Mouse (Mus musculus) MEL (cell line): ENCODE measurements around the gene Fat2. TPM values are rescaled to one million over a fixed set of nuclear protein-coding genes. Genes with fewer than 3 reads are reported as not detected.
A peak's percentile ranks its signal among the peaks of the same experiment; 100 is the strongest.

Experiments
- DNase-seq: peaks from one replicate; pipeline ENCODE4 v3.0.0; 2011; ENCODE audit warnings: low read depth, low spot score
- H3K27ac ChIP-seq: 2 replicates; pipeline ENCODE4 v1.5.1; 2012; ENCODE audit warnings: low read depth, mild to moderate bottlenecking, control low read depth, low read length, moderate library complexity; ENCODE audit not compliant: control insufficient read depth
- H3K27me3 ChIP-seq, 2 experiments: fragments of 150-350 bp in 1 of 2; sonication (generic) in 1 of 2; 2 replicates each; pipeline ENCODE4 v1.6.1; 2012; ENCODE audit warnings: low read length in 2 of 2, mild to moderate bottlenecking in 2 of 2, improper control_type of control experiment in 1 of 2, moderate library complexity in 1 of 2; ENCODE audit not compliant: insufficient read depth in 2 of 2, control insufficient read depth in 1 of 2
- H3K36me3 ChIP-seq, 2 experiments: 2 replicates each; pipeline ENCODE4 v1.6.1; 2012 to 2014; ENCODE audit warnings: low read length in 2 of 2, improper control_type of control experiment in 1 of 2, inconsistent platforms in 1 of 2, mild to moderate bottlenecking in 1 of 2; ENCODE audit not compliant: insufficient read depth in 2 of 2, control insufficient read depth in 1 of 2
- H3K4me1 ChIP-seq, 2 experiments: fragments of 150-350 bp in 1 of 2; sonication (generic) in 1 of 2; 2 replicates each; pipeline ENCODE4 v1.6.1; 2012; ENCODE audit warnings: low read length in 2 of 2, improper control_type of control experiment in 1 of 2, mild to moderate bottlenecking in 1 of 2; ENCODE audit not compliant: insufficient read depth in 2 of 2, control insufficient read depth in 1 of 2
- H3K4me3 ChIP-seq, 2 experiments: fragments of 150-350 bp in 1 of 2; sonication (generic) in 1 of 2; 2 replicates each; pipeline ENCODE4 v1.5.1; 2012; ENCODE audit warnings: low read depth in 2 of 2, low read length in 2 of 2, mild to moderate bottlenecking in 2 of 2, moderate library complexity in 2 of 2, control low read depth in 1 of 2, improper control_type of control experiment in 1 of 2; ENCODE audit not compliant: control insufficient read depth in 1 of 2, insufficient read depth in 1 of 2
- H3K79me2 ChIP-seq: 2 replicates; pipeline ENCODE4 v1.6.1; 2012; ENCODE audit warnings: mild to moderate bottlenecking, low read length, moderate library complexity; ENCODE audit not compliant: control insufficient read depth, poor library complexity, insufficient read depth
- H3K9ac ChIP-seq: 2 replicates; pipeline ENCODE4 v1.6.1; 2012; ENCODE audit warnings: low read depth, mild to moderate bottlenecking, control low read depth, low read length, moderate library complexity; ENCODE audit not compliant: control insufficient read depth, poor library complexity, severe bottlenecking
- H3K9me3 ChIP-seq: fragments of 150-350 bp; sonication (generic); replicated peaks from 2 replicates; pipeline ENCODE4 v1.6.1; 2012; ENCODE audit warnings: mild to moderate bottlenecking, low read length, improper control_type of control experiment, moderate library complexity; ENCODE audit not compliant: insufficient read depth
- BHLHE40 ChIP-seq: IDR thresholded peaks from 2 replicates; pipeline ENCODE4 v1.6.1; 2012; ENCODE audit warnings: low read depth, mild to moderate bottlenecking, inconsistent platforms, low read length, improper control_type of control experiment, borderline replicate concordance
- CHD1 ChIP-seq: IDR thresholded peaks from 2 replicates; pipeline ENCODE4 v1.6.1; 2012; ENCODE audit warnings: low read depth, mild to moderate bottlenecking, inconsistent platforms, low read length, improper control_type of control experiment
- CHD2 ChIP-seq: IDR thresholded peaks from 2 replicates; pipeline ENCODE4 v1.6.1; 2011; ENCODE audit warnings: low read length, improper control_type of control experiment
- CTCF ChIP-seq, 3 experiments: IDR thresholded peaks in 2 of 3; conservative IDR thresholded peaks in 1 of 3; 2 replicates each; pipeline ENCODE4 v1.5.1; 2011 to 2012; ENCODE audit warnings: low read length in 3 of 3, low read depth in 2 of 3, mild to moderate bottlenecking in 2 of 3, improper control_type of control experiment in 1 of 3, inconsistent platforms in 1 of 3, mixed read lengths in 1 of 3, moderate library complexity in 1 of 3; ENCODE audit not compliant: control insufficient read depth in 1 of 3, insufficient read depth in 1 of 3, poor library complexity in 1 of 3, severe bottlenecking in 1 of 3
- E2F4 ChIP-seq: IDR thresholded peaks from 2 replicates; pipeline ENCODE4 v1.6.1; 2011; ENCODE audit warnings: low read depth, low read length, improper control_type of control experiment, borderline replicate concordance
- ELF1 ChIP-seq: IDR thresholded peaks from 2 replicates; pipeline ENCODE4 v1.6.1; 2014; ENCODE audit warnings: low read depth, mild to moderate bottlenecking, inconsistent platforms, low read length, improper control_type of control experiment, moderate library complexity
- EP300 ChIP-seq, 2 experiments: IDR thresholded peaks; 2 replicates each; pipeline ENCODE4 v1.6.1; 2011; ENCODE audit warnings: improper control_type of control experiment in 2 of 2, low read length in 2 of 2, low read depth in 1 of 2, mild to moderate bottlenecking in 1 of 2
- ETS1 ChIP-seq: IDR thresholded peaks from 2 replicates; pipeline ENCODE4 v1.6.1; 2012; ENCODE audit warnings: low read depth, mild to moderate bottlenecking, inconsistent platforms, low read length, improper control_type of control experiment, moderate library complexity
- GABPA ChIP-seq: IDR thresholded peaks from 2 replicates; pipeline ENCODE4 v1.6.1; 2012; ENCODE audit warnings: low read depth, mild to moderate bottlenecking, inconsistent platforms, low read length, improper control_type of control experiment, moderate library complexity
- GATA1 ChIP-seq: IDR thresholded peaks from 2 replicates; pipeline ENCODE4 v1.6.1; 2011; ENCODE audit warnings: low read depth, low read length, improper control_type of control experiment
- HCFC1 ChIP-seq: IDR thresholded peaks from 2 replicates; pipeline ENCODE4 v1.6.1; 2012; ENCODE audit warnings: low read depth, mild to moderate bottlenecking, inconsistent platforms, low read length, improper control_type of control experiment, moderate library complexity
- JUND ChIP-seq: IDR thresholded peaks from 2 replicates; pipeline ENCODE4 v1.6.1; 2011; ENCODE audit warnings: low read depth, mild to moderate bottlenecking, improper control_type of control experiment, low read length
- KAT2A ChIP-seq: conservative IDR thresholded peaks from 2 replicates; pipeline ENCODE4 v1.6.1; 2012; ENCODE audit warnings: low read depth, low read length, improper control_type of control experiment, inconsistent platforms
- MAFK ChIP-seq: IDR thresholded peaks from 2 replicates; pipeline ENCODE4 v1.6.1; 2011; ENCODE audit warnings: low read depth, mild to moderate bottlenecking, low read length, improper control_type of control experiment, borderline replicate concordance
- MAX ChIP-seq: IDR thresholded peaks from 2 replicates; pipeline ENCODE4 v1.6.1; 2011; ENCODE audit warnings: low read length, improper control_type of control experiment
- MAZ ChIP-seq: IDR thresholded peaks from 2 replicates; pipeline ENCODE4 v1.6.1; 2012; ENCODE audit warnings: low read depth, mild to moderate bottlenecking, inconsistent platforms, low read length, improper control_type of control experiment
- MEF2A ChIP-seq: IDR thresholded peaks from 2 replicates; pipeline ENCODE4 v1.6.1; 2014; ENCODE audit warnings: low read depth, mild to moderate bottlenecking, inconsistent platforms, low read length, improper control_type of control experiment; ENCODE audit not compliant: poor library complexity, insufficient replicate concordance, severe bottlenecking; ENCODE audit errors: extremely low read depth
- MXI1 ChIP-seq: IDR thresholded peaks from 2 replicates; pipeline ENCODE4 v1.6.1; 2011; ENCODE audit warnings: mild to moderate bottlenecking, low read depth, low read length, improper control_type of control experiment
- MYC ChIP-seq: IDR thresholded peaks from 2 replicates; pipeline ENCODE4 v1.6.1; 2011; ENCODE audit warnings: low read depth, mild to moderate bottlenecking, low read length, improper control_type of control experiment, moderate library complexity
- NELFE ChIP-seq: IDR thresholded peaks from 2 replicates; pipeline ENCODE4 v1.6.1; 2011; ENCODE audit warnings: low read depth, low read length, improper control_type of control experiment
- NRF1 ChIP-seq: IDR thresholded peaks from 2 replicates; pipeline ENCODE4 v1.6.1; 2014; ENCODE audit warnings: low read depth, mild to moderate bottlenecking, inconsistent platforms, low read length, improper control_type of control experiment, moderate library complexity; ENCODE audit not compliant: poor library complexity, insufficient read depth, severe bottlenecking
- POLR2A ChIP-seq, 2 experiments: IDR thresholded peaks; 2 replicates each; pipeline ENCODE4 v1.6.1; 2011 to 2012; ENCODE audit warnings: low read length in 2 of 2, mild to moderate bottlenecking in 2 of 2, control low read depth in 1 of 2, improper control_type of control experiment in 1 of 2, low read depth in 1 of 2, moderate library complexity in 1 of 2; ENCODE audit not compliant: control insufficient read depth in 1 of 2, insufficient read depth in 1 of 2, poor library complexity in 1 of 2
- POLR2AphosphoS2 ChIP-seq: IDR thresholded peaks from 2 replicates; pipeline ENCODE4 v1.6.1; 2011; ENCODE audit warnings: low read length, improper control_type of control experiment
- RCOR1 ChIP-seq: IDR thresholded peaks from 2 replicates; pipeline ENCODE4 v1.6.1; 2012; ENCODE audit warnings: low read depth, mild to moderate bottlenecking, inconsistent platforms, low read length, improper control_type of control experiment
- SIN3A ChIP-seq: IDR thresholded peaks from 2 replicates; pipeline ENCODE4 v1.6.1; 2012; ENCODE audit warnings: low read length, improper control_type of control experiment, inconsistent platforms
- SMC3 ChIP-seq: IDR thresholded peaks from 2 replicates; pipeline ENCODE4 v1.6.1; 2011; ENCODE audit warnings: low read depth, low read length, improper control_type of control experiment
- TAL1 ChIP-seq: IDR thresholded peaks from 2 replicates; pipeline ENCODE4 v1.6.1; 2012; ENCODE audit warnings: mild to moderate bottlenecking, inconsistent platforms, low read length, moderate library complexity, mixed read lengths
- TBP ChIP-seq: IDR thresholded peaks from 2 replicates; pipeline ENCODE4 v1.8.0; 2011; ENCODE audit warnings: low read depth, low read length, improper control_type of control experiment
- TCF12 ChIP-seq: IDR thresholded peaks from 2 replicates; pipeline ENCODE4 v1.6.1; 2014; ENCODE audit warnings: low read depth, mild to moderate bottlenecking, inconsistent platforms, low read length, improper control_type of control experiment, moderate library complexity
- UBTF ChIP-seq: IDR thresholded peaks from 2 replicates; pipeline ENCODE4 v1.6.1; 2012; ENCODE audit warnings: low read depth, mild to moderate bottlenecking, inconsistent platforms, low read length, improper control_type of control experiment, moderate library complexity, borderline replicate concordance; ENCODE audit not compliant: insufficient read depth
- USF1 ChIP-seq: IDR thresholded peaks from 2 replicates; pipeline ENCODE4 v1.6.1; 2014; ENCODE audit warnings: low read depth, mild to moderate bottlenecking, inconsistent platforms, low read length, improper control_type of control experiment, moderate library complexity
- ZC3H11A ChIP-seq: IDR thresholded peaks from 2 replicates; pipeline ENCODE4 v1.6.1; 2012; ENCODE audit warnings: low read depth, mild to moderate bottlenecking, inconsistent platforms, low read length, improper control_type of control experiment
- ZKSCAN1 ChIP-seq: IDR thresholded peaks from 2 replicates; pipeline ENCODE4 v1.6.1; 2012; ENCODE audit warnings: low read depth, mild to moderate bottlenecking, inconsistent platforms, low read length, improper control_type of control experiment, moderate library complexity
- ZNF384 ChIP-seq: IDR thresholded peaks from 2 replicates; pipeline ENCODE4 v1.6.1; 2012; ENCODE audit warnings: low read depth, mild to moderate bottlenecking, inconsistent platforms, low read length, improper control_type of control experiment
- polyA plus RNA-seq, 2 experiments: library from polyadenylated mRNA; stranded (reverse) in 1 of 2; unstranded in 1 of 2; fragments of >175 nt in 1 of 2; fragments of >200 nt in 1 of 2; gene quantifications; 2 replicates each; pipeline versions ENCODE4 v1.2.1 to v1.2.4; 2012; ENCODE audit warnings: low replicate concordance in 2 of 2, low read depth in 1 of 2; ENCODE audit not compliant: insufficient read length in 2 of 2, insufficient read depth in 1 of 2, missing spikeins in 1 of 2
- total RNA-seq: library from RNA; depleted of rRNA; stranded (reverse); fragments of 300-350 nt; gene quantifications from 2 replicates; pipeline ENCODE4 v1.2.3, GENCODE M21; 2012

The Fat2 gene
- total and polyA plus RNA-seq, 3 experiments = under 0.01 to 0.01 TPM; not detected in 1

DNA sequence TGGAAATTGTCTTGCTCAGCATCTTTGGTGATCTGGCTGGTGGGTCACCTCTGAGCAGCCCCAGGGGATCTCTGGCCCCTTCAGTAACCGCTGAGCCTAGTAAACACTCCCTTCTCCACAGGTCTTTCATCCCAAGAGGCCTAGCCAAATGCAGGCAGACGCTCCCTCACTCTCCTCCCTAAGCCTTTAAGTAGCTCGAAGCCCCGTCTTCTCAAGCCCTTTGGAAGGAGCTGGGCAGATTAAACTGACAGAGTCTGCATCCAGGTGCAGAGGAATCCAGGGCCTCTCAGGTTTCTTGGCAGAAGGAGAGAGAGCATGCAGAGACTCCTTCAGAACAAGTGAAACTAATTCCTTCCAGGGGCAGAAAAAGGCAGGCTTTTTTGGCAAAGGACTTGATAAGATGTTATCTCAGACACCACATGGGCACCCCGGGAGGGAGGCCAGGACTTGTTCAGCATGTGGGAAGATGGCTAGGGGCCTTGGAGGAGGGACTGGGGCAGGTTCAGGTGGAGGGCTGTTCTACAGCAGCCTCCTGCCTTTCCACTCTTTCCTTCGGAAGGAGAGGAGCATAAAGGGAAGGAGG lies 47.2 kb upstream of the Fat2 start (continued):
- TF ChIP-seq MEF2A = no peak
- TF ChIP-seq MAFK = no peak
- no peak for TF ChIP-seq ZKSCAN1
- TF ChIP-seq NRF1 = no peak
- TF ChIP-seq JUND = no peak

DNA sequence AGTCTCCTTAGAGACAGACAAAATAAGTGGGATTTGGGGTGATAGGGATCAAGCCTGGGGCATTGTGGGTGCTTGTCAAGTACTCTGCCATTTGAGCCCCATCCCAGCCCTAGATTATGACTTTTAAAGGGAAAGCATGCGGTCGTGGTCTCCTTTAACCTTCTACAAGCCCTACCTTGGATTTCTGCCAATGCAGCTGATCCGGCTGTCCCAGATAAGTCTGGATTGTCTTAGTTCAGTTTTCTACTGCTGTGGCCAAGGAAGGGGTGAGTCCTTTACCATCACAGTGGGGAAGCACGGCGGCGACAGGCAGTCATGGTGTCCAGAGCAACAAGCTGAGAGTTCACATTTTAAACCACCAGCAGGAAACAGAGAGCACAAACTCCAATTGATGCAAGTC lies 44.5 kb upstream of the Fat2 start:
- no peak overlapping the region for H3K27ac ChIP-seq
- no peaks in the 10 kb centered on the region for H3K79me2 ChIP-seq
- H3K4me3 ChIP-seq = no peak overlapping the region
- no peaks in the 10 kb centered on the region for H3K9me3 ChIP-seq
- no peaks in the 10 kb centered on the region; a peak in 1 of 4 replicates for H3K36me3 ChIP-seq
- peaks cover 2 to 3% of the 10 kb centered on the region in 2 experiments; a peak in 3 of 4 replicates for H3K27me3 ChIP-seq
- no peak overlapping the region for H3K9ac ChIP-seq
- H3K4me1 ChIP-seq = peaks cover 0 to 9% of the 10 kb centered on the region in 2 experiments; a peak in 3 of 4 replicates
- DNase-seq = peak; percentile 81
- TF ChIP-seq NELFE (no peak), ELF1 (no peak), MAX (peak; percentile 15; the same call in 1 of the 2 replicates), NRF1 (no peak), HCFC1 (no peak), RCOR1 (peak; percentile 16; the same call in 1 of the 2 replicates), GATA1 (peak; percentile 66), CHD1 (no peak), MXI1 (0 out of 2 replicates have a peak, but pooled peaks have one; percentile 50), USF1 (no peak), SIN3A (peak; percentile 28; the same call in 1 of the 2 replicates), ETS1 (peak; percentile 80), GABPA (no peak), TBP (no peak), TAL1 (0 out of 2 replicates have a peak, but pooled peaks have one; percentile 16), UBTF (no peak), KAT2A (no peak), MEF2A (no peak), POLR2A (IDR thresholded peaks at IDR 0.05; ENCODE audit: control insufficient read depth in 1 of 2, insufficient read depth in 1 of 2, low read depth in 1 of 2, low read length in 2 of 2, poor library complexity in 1 of 2) (no peak), TCF12 (0 out of 2 replicates have a peak, but pooled peaks have one; percentile 9), MAZ (no peak), JUND (no peak), ZNF384 (no peak), EP300 (IDR thresholded peaks at IDR 0.05; ENCODE audit: low read depth in 1 of 2, low read length in 2 of 2) (no peak), ZKSCAN1 (no peak), BHLHE40 (no peak), POLR2AphosphoS2 (no peak), ZC3H11A (no peak), CHD2 (no peak), MYC (peak; percentile 40; the same call in 1 of the 2 replicates), E2F4 (no peak), SMC3 (no peak), CTCF (IDR thresholded peaks at IDR 0.05 in 2 of 3, conservative IDR thresholded peaks at IDR 0.05 in 1 of 3; ENCODE audit: control insufficient read depth in 1 of 3, insufficient read depth in 1 of 3, low read depth in 2 of 3, low read length in 3 of 3, poor library complexity in 1 of 3, severe bottlenecking in 1 of 3) (no peak)
